Mouse (Mus musculus): ENCODE data around the gene Golga2. TPM values are rescaled to one million over a fixed set of nuclear protein-coding genes. Genes with fewer than 3 reads are reported as not detected.
A peak's percentile ranks its signal among the peaks of the same experiment; 100 is the strongest.

Gene Golga2
- polyA plus RNA-seq, 1 experiment from 2014 or later, result 18.8 TPM

Small RNA genes lying within 50 kb of the gene (microRNA-seq; reads per million reads assigned to microRNA genes)
- gene Gm23363 (ENCODE audit: borderline number of aligned reads), result not detected
- 655 reads per million, percentile 69 among the genes with 10 or more reads in this experiment for gene Mir199b (ENCODE audit: borderline number of aligned reads)

Other genes starting within 250 kb of the Golga2 start
- 19.2 and 19.8 TPM in 2 replicates for gene Fam78a, start 202.5 kb upstream of the Golga2 start, polyA plus RNA-seq (2014; fragmentation: Nextera tagmentation; extraction: Ambion mirVana)
- gene Plpp7, start 191.9 kb upstream of the Golga2 start, polyA plus RNA-seq (2014; fragmentation: Nextera tagmentation; extraction: Ambion mirVana), result 5.3 TPM in 2 replicates
- gene Prrc2b, start 136.3 kb upstream of the Golga2 start, polyA plus RNA-seq (2014; fragmentation: Nextera tagmentation; extraction: Ambion mirVana), result 37.8 and 48.1 TPM in 2 replicates
- gene Pomt1, start 50.8 kb upstream of the Golga2 start, polyA plus RNA-seq (2014; fragmentation: Nextera tagmentation; extraction: Ambion mirVana), result 35.7 and 37.1 TPM in 2 replicates
- 57.3 and 59.5 TPM in 2 replicates for gene Uck1, start 27.2 kb upstream of the Golga2 start, polyA plus RNA-seq (2014; fragmentation: Nextera tagmentation; extraction: Ambion mirVana)
- gene Swi5, start 691 bp downstream of the Golga2 start, polyA plus RNA-seq (2014; fragmentation: Nextera tagmentation; extraction: Ambion mirVana), result 369 and 385 TPM in 2 replicates
- gene Ciz1, start 64.9 kb downstream of the Golga2 start, polyA plus RNA-seq (2014; fragmentation: Nextera tagmentation; extraction: Ambion mirVana), result 45.5 and 45.8 TPM in 2 replicates
- 9.3 and 10.0 TPM in 2 replicates for gene Dnm1, start 66.0 kb downstream of the Golga2 start, polyA plus RNA-seq (2014; fragmentation: Nextera tagmentation; extraction: Ambion mirVana)
- gene 1110008P14Rik, start 94.6 kb downstream of the Golga2 start, polyA plus RNA-seq (2014; fragmentation: Nextera tagmentation; extraction: Ambion mirVana), result 36.2 and 39.7 TPM in 2 replicates
- 8.0 and 9.9 TPM in 2 replicates for gene Lcn2, start 100.9 kb downstream of the Golga2 start, polyA plus RNA-seq (2014; fragmentation: Nextera tagmentation; extraction: Ambion mirVana)
- gene Ptges2, start 108.5 kb downstream of the Golga2 start, polyA plus RNA-seq (2014; fragmentation: Nextera tagmentation; extraction: Ambion mirVana), result 23.0 and 23.6 TPM in 2 replicates
- gene Naif1, start 163.1 kb downstream of the Golga2 start, polyA plus RNA-seq (2014; fragmentation: Nextera tagmentation; extraction: Ambion mirVana), result 4.5 and 5.4 TPM in 2 replicates
- gene Slc25a25, start 164.1 kb downstream of the Golga2 start, polyA plus RNA-seq (2014; fragmentation: Nextera tagmentation; extraction: Ambion mirVana), result 10.4 and 12.7 TPM in 2 replicates
- gene Fam102a, start 247.9 kb downstream of the Golga2 start, polyA plus RNA-seq (2014; fragmentation: Nextera tagmentation; extraction: Ambion mirVana), result 4.1 and 6.5 TPM in 2 replicates

Measured in liver, embryonic 11.5 days (tissue).